Mouse (Mus musculus): Measurements from ENCODE around the gene Senp1. TPM values are rescaled to one million over a fixed set of nuclear protein-coding genes. Genes with fewer than 3 reads are reported as not detected.

The Senp1 gene
- polyA plus RNA-seq, 1 experiment = 13.1 TPM

GRCm38 (mm10) chr15:98039682-98040081 is 53.9 kb downstream of the Senp1 start:
- no peak for DNase-seq
- H3K4me3 ChIP-seq (replicated peaks; ENCODE audit: extremely low read depth, low read depth, low read length) = no peak overlapping the region
- 90% methylated on average over 10 of the region's 10 CpGs for WGBS
- no peaks in the 10 kb centered on the region for H3K4me1 ChIP-seq (ENCODE audit: control insufficient read depth, insufficient read depth, low read length)
- TF ChIP-seq CTCF (IDR thresholded peaks at IDR 0.05; ENCODE audit: insufficient read depth, low read length) = no peak
- no peak for TF ChIP-seq POLR2A (IDR thresholded peaks at IDR 0.05; ENCODE audit: borderline replicate concordance, extremely low read depth, low read depth, low read length)

DNA sequence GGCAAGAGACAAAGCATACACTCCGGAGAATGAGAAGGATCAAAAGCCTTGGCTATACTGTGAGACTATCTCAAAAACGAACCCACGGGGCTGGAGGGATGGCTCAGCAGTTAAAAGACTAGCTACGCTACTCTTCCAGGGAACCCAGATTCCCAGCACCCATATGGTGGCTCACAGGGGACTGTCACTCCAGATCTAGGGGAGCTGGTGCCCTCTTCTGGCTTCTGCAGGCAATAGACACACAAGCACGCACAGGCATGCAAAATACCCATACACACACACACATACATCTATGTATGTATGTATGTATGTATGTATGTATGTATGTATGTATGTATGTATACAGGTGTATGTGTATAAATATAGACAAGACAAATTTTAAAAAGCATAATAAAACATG is 57.0 kb downstream of the Senp1 start:
- no peak for DNase-seq
- H3K4me1 ChIP-seq (ENCODE audit: control insufficient read depth, insufficient read depth, low read length) = no peaks in the 10 kb centered on the region
- WGBS = 96% methylated on average over 5 of the region's 5 CpGs
- H3K4me3 ChIP-seq (replicated peaks; ENCODE audit: extremely low read depth, low read depth, low read length) = no peak overlapping the region
- TF ChIP-seq POLR2A (IDR thresholded peaks at IDR 0.05; ENCODE audit: borderline replicate concordance, extremely low read depth, low read depth, low read length) (no peak), CTCF (IDR thresholded peaks at IDR 0.05; ENCODE audit: insufficient read depth, low read length) (no peak)

GRCm38 (mm10) chr15:98035076-98035755 is 58.3 kb downstream of the Senp1 start:
- no peak overlapping the region for H3K4me3 ChIP-seq (replicated peaks; ENCODE audit: extremely low read depth, low read depth, low read length)
- TF ChIP-seq POLR2A (IDR thresholded peaks at IDR 0.05; ENCODE audit: borderline replicate concordance, extremely low read depth, low read depth, low read length) (no peak), CTCF (IDR thresholded peaks at IDR 0.05; ENCODE audit: insufficient read depth, low read length) (no peak)
- H3K4me1 ChIP-seq (ENCODE audit: control insufficient read depth, insufficient read depth, low read length) = no peaks in the 10 kb centered on the region
- WGBS = 36% methylated on average over 3 of the region's 3 CpGs
- no peak for DNase-seq

DNA sequence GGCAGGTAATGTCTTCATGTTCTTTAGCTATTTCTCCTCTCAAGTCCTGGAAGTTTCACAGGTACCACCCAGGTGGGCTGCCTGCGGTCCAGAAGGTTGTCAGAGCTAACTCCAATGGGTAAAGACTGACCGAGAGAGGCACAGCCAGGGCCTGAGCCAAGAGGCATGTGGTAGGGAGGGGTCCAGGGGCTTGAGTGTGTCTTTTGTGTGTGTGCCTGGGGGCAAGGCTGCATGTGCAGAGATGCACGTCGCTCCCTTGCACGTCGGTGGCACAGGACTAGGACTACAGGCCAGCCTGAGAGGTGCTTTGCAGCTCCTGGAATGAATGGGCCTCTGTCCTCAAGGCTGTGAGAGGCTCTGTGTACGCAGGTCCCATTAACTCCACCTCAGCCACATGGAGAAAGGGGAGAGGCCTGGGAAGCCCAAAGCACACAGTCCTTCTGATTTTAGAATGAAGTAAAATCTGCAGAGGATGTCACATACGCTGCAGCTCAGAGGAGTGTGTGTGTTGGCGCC is 60.3 kb downstream of the Senp1 start:
- 75% methylated on average over 9 of the region's 9 CpGs for WGBS
- TF ChIP-seq POLR2A (IDR thresholded peaks at IDR 0.05; ENCODE audit: borderline replicate concordance, extremely low read depth, low read depth, low read length) (no peak), CTCF (IDR thresholded peaks at IDR 0.05; ENCODE audit: insufficient read depth, low read length) (no peak)
- no peak overlapping the region for H3K4me3 ChIP-seq (replicated peaks; ENCODE audit: extremely low read depth, low read depth, low read length)
- DNase-seq = no peak
- no peaks in the 10 kb centered on the region for H3K4me1 ChIP-seq (ENCODE audit: control insufficient read depth, insufficient read depth, low read length)

GRCm38 (mm10) chr15:98029798-98030197 is 63.7 kb downstream of the Senp1 start:
- Histone ChIP-seq H3K4me3 (replicated peaks; ENCODE audit: extremely low read depth, low read depth, low read length) (no peak overlapping the region), H3K4me1 (ENCODE audit: control insufficient read depth, insufficient read depth, low read length) (no peaks in the 10 kb centered on the region)
- WGBS = 84% methylated on average over 6 of the region's 6 CpGs
- no peak for DNase-seq
- TF ChIP-seq POLR2A (IDR thresholded peaks at IDR 0.05; ENCODE audit: borderline replicate concordance, extremely low read depth, low read depth, low read length) (no peak), CTCF (IDR thresholded peaks at IDR 0.05; ENCODE audit: insufficient read depth, low read length) (no peak)

DNA sequence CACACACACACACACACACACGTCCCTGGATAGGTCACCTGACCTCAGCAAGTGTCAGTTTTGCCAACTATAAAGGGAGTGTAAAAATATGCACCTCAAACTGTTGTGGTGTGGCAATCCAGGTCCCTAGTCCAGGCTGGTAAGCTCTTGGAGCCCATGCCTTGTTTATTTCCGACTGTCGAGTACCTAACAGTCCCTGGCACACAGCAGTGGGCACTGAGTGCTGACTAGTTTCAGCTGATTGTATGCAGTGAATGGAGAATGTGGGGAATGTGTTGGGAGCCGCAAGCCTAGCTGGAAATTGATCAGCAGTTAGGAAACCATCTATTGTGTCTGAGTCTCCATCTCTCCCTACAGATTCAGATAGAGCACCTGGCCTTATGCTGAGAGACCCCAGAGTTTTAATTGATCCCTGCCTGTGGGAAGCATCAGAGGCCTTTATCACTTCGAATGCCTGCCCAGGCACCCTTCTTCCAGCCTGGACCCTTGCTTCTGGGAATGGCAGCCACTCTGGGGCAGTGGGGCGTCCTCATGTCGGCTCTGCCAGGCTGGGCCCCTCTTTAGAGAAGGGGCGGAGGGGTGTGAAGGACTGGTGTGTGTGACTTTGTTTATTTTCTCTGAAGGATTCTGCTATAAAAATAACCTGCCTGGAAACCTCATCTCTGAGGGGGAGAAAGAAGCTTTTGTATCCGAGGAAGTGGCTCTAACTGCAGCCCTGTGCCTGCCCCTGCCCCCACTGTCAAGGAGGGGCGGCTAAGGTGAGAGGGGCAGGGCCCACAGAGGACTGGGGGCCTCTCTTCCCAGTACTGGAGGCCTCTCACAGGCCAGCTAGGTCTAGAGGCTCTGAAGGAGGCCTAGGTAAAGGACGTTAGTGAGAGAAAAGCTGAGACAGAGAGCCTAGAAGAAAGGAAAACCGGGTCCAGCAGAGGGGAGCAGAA is 66.3 kb downstream of the Senp1 start:
- no peaks in the 10 kb centered on the region for H3K4me1 ChIP-seq (ENCODE audit: control insufficient read depth, insufficient read depth, low read length)
- 29% methylated on average over 12 of the region's 12 CpGs for WGBS
- DNase-seq = no peak
- H3K4me3 ChIP-seq (replicated peaks; ENCODE audit: extremely low read depth, low read depth, low read length) = no peak overlapping the region
- TF ChIP-seq POLR2A (IDR thresholded peaks at IDR 0.05; ENCODE audit: borderline replicate concordance, extremely low read depth, low read depth, low read length) (no peak), CTCF (IDR thresholded peaks at IDR 0.05; ENCODE audit: insufficient read depth, low read length) (no peak)

GRCm38 (mm10) chr15:98025611-98026010 is 67.9 kb downstream of the Senp1 start:
- WGBS = 65% methylated on average over 4 of the region's 4 CpGs
- TF ChIP-seq POLR2A (IDR thresholded peaks at IDR 0.05; ENCODE audit: borderline replicate concordance, extremely low read depth, low read depth, low read length) (no peak), CTCF (IDR thresholded peaks at IDR 0.05; ENCODE audit: insufficient read depth, low read length) (no peak)
- no peaks in the 10 kb centered on the region for H3K4me1 ChIP-seq (ENCODE audit: control insufficient read depth, insufficient read depth, low read length)
- no peak for DNase-seq
- no peak overlapping the region for H3K4me3 ChIP-seq (replicated peaks; ENCODE audit: extremely low read depth, low read depth, low read length)

DNA sequence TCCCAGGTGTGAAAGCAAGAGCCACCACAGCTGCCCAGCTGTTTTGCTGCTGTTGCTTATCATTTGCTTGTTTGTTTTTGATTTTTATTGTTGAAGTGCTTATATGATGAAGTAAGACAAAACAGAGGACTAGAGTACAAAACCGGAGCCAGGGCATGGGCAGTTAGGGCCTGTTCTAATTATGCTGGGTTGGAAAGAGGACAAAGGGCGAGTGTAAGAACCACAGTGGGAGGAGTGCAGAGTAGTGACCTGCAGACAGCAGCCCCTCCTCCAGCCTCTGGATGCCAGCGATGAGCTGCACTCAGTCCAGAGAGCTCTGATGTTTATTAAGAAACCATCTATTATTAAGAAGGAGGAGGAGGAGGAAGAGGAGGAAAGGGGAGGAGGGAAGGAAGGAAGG is 70.4 kb downstream of the Senp1 start:
- 52% methylated on average over 3 of the region's 3 CpGs for WGBS
- TF ChIP-seq POLR2A (IDR thresholded peaks at IDR 0.05; ENCODE audit: borderline replicate concordance, extremely low read depth, low read depth, low read length) (no peak), CTCF (IDR thresholded peaks at IDR 0.05; ENCODE audit: insufficient read depth, low read length) (no peak)

DNA sequence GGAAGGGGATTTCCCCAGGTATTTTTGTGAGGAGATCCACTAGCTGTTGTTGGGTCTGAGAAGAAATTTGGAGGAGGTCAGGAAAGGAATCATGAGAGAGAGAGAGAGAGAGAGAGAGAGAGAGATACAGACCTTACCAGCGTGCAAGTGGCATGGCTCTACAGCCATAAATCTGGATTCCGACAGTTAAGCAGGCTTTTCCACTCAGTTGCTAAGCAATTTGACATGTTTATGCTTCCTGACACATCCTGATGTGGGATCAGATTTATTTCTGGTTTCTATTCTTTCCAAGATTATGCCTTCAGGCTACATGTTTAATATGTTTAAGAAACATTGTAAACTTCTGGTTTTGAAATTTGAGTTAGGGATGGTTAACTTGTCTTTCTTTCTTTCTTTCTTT is 71.7 kb downstream of the Senp1 start:
- no peak for DNase-seq
- WGBS = 33% methylated on average over 2 of the region's 2 CpGs
- Histone ChIP-seq H3K4me3 (replicated peaks; ENCODE audit: extremely low read depth, low read depth, low read length) (no peak overlapping the region), H3K4me1 (ENCODE audit: control insufficient read depth, insufficient read depth, low read length) (no peaks in the 10 kb centered on the region)
- TF ChIP-seq POLR2A (IDR thresholded peaks at IDR 0.05; ENCODE audit: borderline replicate concordance, extremely low read depth, low read depth, low read length) (no peak), CTCF (IDR thresholded peaks at IDR 0.05; ENCODE audit: insufficient read depth, low read length) (no peak)

More for the DNA sequence above, 70.4 kb downstream of the Senp1 start:
- no peaks in the 10 kb centered on the region for H3K4me1 ChIP-seq (ENCODE audit: control insufficient read depth, insufficient read depth, low read length)
- DNase-seq = no peak
- H3K4me3 ChIP-seq (replicated peaks; ENCODE audit: extremely low read depth, low read depth, low read length) = no peak overlapping the region

Measured in lung, adult 2 months (tissue).